Mouse (Mus musculus) hindbrain, embryonic 14.5 days (tissue): Measurements from ENCODE around the gene Ttll9. TPM values are rescaled to one million over a fixed set of nuclear protein-coding genes. Genes with fewer than 3 reads are reported as not detected.

ENCODE experiments used
- ATAC-seq: fragments of 200-750 bp; cut with Nextera tagmentation; 2 replicates; pipeline ENCODE4 v1.8.0; 2017; ENCODE audit warnings: moderate number of reproducible peaks, mild to moderate bottlenecking, moderate TSS enrichment, moderate library complexity; ENCODE audit not compliant: low FRiP score
- DNase-seq: peaks from one replicate; pipeline ENCODE4 v3.0.0-alpha.2; 2015; ENCODE audit warnings: low spot score
- H3K27ac ChIP-seq: fragments of 300-500 bp; sonication (generic); 2 replicates; pipeline ENCODE4 v1.5.1; 2014; ENCODE audit warnings: mild to moderate bottlenecking, moderate library complexity
- H3K27me3 ChIP-seq: fragments of 300-500 bp; sonication (generic); 2 replicates; pipeline ENCODE4 v1.6.1; 2014; ENCODE audit warnings: mild to moderate bottlenecking, low read length, mixed read lengths; ENCODE audit not compliant: control insufficient read depth, insufficient read depth
- H3K36me3 ChIP-seq: fragments of 300-500 bp; sonication (generic); replicated peaks from 2 replicates; pipeline ENCODE4 v1.6.1; 2014; ENCODE audit not compliant: control insufficient read depth, insufficient read depth
- H3K4me1 ChIP-seq: fragments of 300-500 bp; sonication (generic); replicated peaks from 2 replicates; pipeline ENCODE4 v1.6.1; 2014; ENCODE audit warnings: antibody characterized with exemption, low read length, mixed read lengths; ENCODE audit not compliant: control insufficient read depth, insufficient read depth
- H3K4me2 ChIP-seq: fragments of 300-500 bp; sonication (generic); replicated peaks from 2 replicates; pipeline ENCODE4 v1.6.1; 2014; ENCODE audit warnings: mild to moderate bottlenecking, moderate library complexity
- H3K4me3 ChIP-seq: fragments of 300-500 bp; sonication (generic); replicated peaks from 2 replicates; pipeline ENCODE4 v1.5.1; 2014; ENCODE audit warnings: mild to moderate bottlenecking, low read length
- H3K9ac ChIP-seq: fragments of 300-500 bp; sonication (generic); 2 replicates; pipeline ENCODE4 v1.6.1; 2014
- H3K9me3 ChIP-seq: fragments of 300-500 bp; sonication (generic); 2 replicates; pipeline ENCODE4 v1.6.1; 2016; ENCODE audit warnings: low read length; ENCODE audit not compliant: control insufficient read depth
- WGBS: fragments of 180-500 bp; shearing (Covaris S2); extraction: QIAGEN DNeasy Blood & Tissue Kit; methylation state at CpG from one replicate; pipeline ENCODE4 v1.1.7; 2014; 5-methylcytosine and 5-hydroxymethylcytosine counted together
- polyA plus RNA-seq: library from polyadenylated mRNA; unstranded; fragments of >200 nt; fragmentation: Nextera tagmentation; extraction: Ambion mirVana; gene quantifications from 2 replicates; pipeline ENCODE4 v1.2.1, GENCODE M21; 2014

The Ttll9 gene
- polyA plus RNA-seq, 1 experiment from 2014 or later = 8.0 TPM

- Histone ChIP-seq H3K4me1 (peaks cover 46% of the 10 kb centered on the region), H3K4me3 (peak overlapping the region; percentile 67), H3K4me2 (peak overlapping the region; percentile 87), H3K36me3 (no peaks in the 10 kb centered on the region), H3K27me3 (no peaks in the 10 kb centered on the region), H3K9ac (peak overlapping the region; percentile 70), H3K27ac (no peak overlapping the region), H3K9me3 (no peaks in the 10 kb centered on the region)
- WGBS = 13% methylated on average over 4 of the region's 4 CpGs
- no peak for ATAC-seq
- DNase-seq = no peak
These were observed 70.7 kb downstream of the Ttll9 start for GRCm38 (mm10) chr2:153032973-153033372.

GRCm38 (mm10) chr2:153033545-153034230 lies 71.4 kb downstream of the Ttll9 start:
- H3K4me1 ChIP-seq = peaks cover 50% of the 10 kb centered on the region
- H3K4me3 ChIP-seq = peak overlapping the region; percentile 67
- no peak overlapping the region for H3K27ac ChIP-seq
- DNase-seq (no peak), ATAC-seq (no peak)
- no peaks in the 10 kb centered on the region for H3K27me3 ChIP-seq
- H3K9ac ChIP-seq = peak overlapping the region; percentile 70
- WGBS = 63% methylated on average over 5 of the region's 5 CpGs
- no peaks in the 10 kb centered on the region for H3K9me3 ChIP-seq
- H3K4me2 ChIP-seq = peak overlapping the region; percentile 87
- no peaks in the 10 kb centered on the region for H3K36me3 ChIP-seq

GRCm38 (mm10) chr2:153036690-153037089 lies 74.4 kb downstream of the Ttll9 start:
- H3K4me3 ChIP-seq = no peak overlapping the region
- H3K4me2 ChIP-seq = no peak overlapping the region
- no peaks in the 10 kb centered on the region for H3K36me3 ChIP-seq
- ATAC-seq = no peak
- H3K9me3 ChIP-seq = no peaks in the 10 kb centered on the region
- no peak for DNase-seq
- H3K4me1 ChIP-seq = peaks cover 41% of the 10 kb centered on the region
- H3K27ac ChIP-seq = no peak overlapping the region
- WGBS = 33% methylated on average over 2 of the region's 2 CpGs
- no peaks in the 10 kb centered on the region for H3K27me3 ChIP-seq
- no peak overlapping the region for H3K9ac ChIP-seq

GRCm38 (mm10) chr2:153043886-153044285 lies 81.6 kb downstream of the Ttll9 start:
- Histone ChIP-seq H3K27me3 (no peaks in the 10 kb centered on the region), H3K4me2 (no peak overlapping the region), H3K27ac (no peak overlapping the region), H3K4me3 (no peak overlapping the region), H3K4me1 (peaks cover 4% of the 10 kb centered on the region; the same call in 1 of the 2 replicates), H3K9me3 (no peaks in the 10 kb centered on the region), H3K36me3 (no peaks in the 10 kb centered on the region), H3K9ac (no peak overlapping the region)
- DNase-seq = no peak
- no peak for ATAC-seq
- 51% methylated on average over 3 of the region's 3 CpGs for WGBS

- H3K36me3 ChIP-seq = no peaks in the 10 kb centered on the region
- WGBS = 25% methylated on average over 8 of the region's 8 CpGs
- DNase-seq (peak; percentile 57), ATAC-seq (peak; percentile 37; the same call in 1 of the 2 replicates)
- H3K4me2 ChIP-seq = no peak overlapping the region
- H3K27ac ChIP-seq = peak overlapping the region; percentile 55
- H3K9ac ChIP-seq = no peak overlapping the region
- H3K4me3 ChIP-seq = no peak overlapping the region
- no peaks in the 10 kb centered on the region for H3K27me3 ChIP-seq
- H3K9me3 ChIP-seq = no peaks in the 10 kb centered on the region
- peaks cover 15% of the 10 kb centered on the region for H3K4me1 ChIP-seq
These were observed 83.6 kb downstream of the Ttll9 start for GRCm38 (mm10) chr2:153045884-153046299.

- ATAC-seq (no peak), DNase-seq (peak; percentile 64)
- no peak overlapping the region for H3K9ac ChIP-seq
- H3K4me1 ChIP-seq = peaks cover 15% of the 10 kb centered on the region
- no peaks in the 10 kb centered on the region for H3K36me3 ChIP-seq
- H3K27ac ChIP-seq = peak overlapping the region; percentile 82; the same call in 1 of the 2 replicates
- no peak overlapping the region for H3K4me2 ChIP-seq
- peaks cover 11% of the 10 kb centered on the region for H3K27me3 ChIP-seq
- WGBS = 43% methylated on average over 17 of the region's 17 CpGs
- H3K4me3 ChIP-seq = no peak overlapping the region
- no peaks in the 10 kb centered on the region for H3K9me3 ChIP-seq
These were observed 85.7 kb downstream of the Ttll9 start for GRCm38 (mm10) chr2:153047828-153048465.

GRCm38 (mm10) chr2:153049288-153049996 lies 87.2 kb downstream of the Ttll9 start:
- DNase-seq (peak; percentile 63), ATAC-seq (peak; percentile 64; the same call in 1 of the 2 replicates)
- Histone ChIP-seq H3K27ac (peak overlapping the region; percentile 82), H3K27me3 (peaks cover 12% of the 10 kb centered on the region), H3K36me3 (peaks cover 6% of the 10 kb centered on the region), H3K9ac (peak overlapping the region; percentile 49; the same call in 1 of the 2 replicates), H3K4me1 (peaks cover 15% of the 10 kb centered on the region), H3K9me3 (no peaks in the 10 kb centered on the region), H3K4me2 (no peak overlapping the region), H3K4me3 (no peak overlapping the region)
- 27% methylated on average over 9 of the region's 9 CpGs for WGBS

- H3K36me3 ChIP-seq = peaks cover 12% of the 10 kb centered on the region
- DNase-seq (no peak), ATAC-seq (no peak)
- H3K4me1 ChIP-seq = peaks cover 15% of the 10 kb centered on the region
- no peak overlapping the region for H3K4me2 ChIP-seq
- no peaks in the 10 kb centered on the region for H3K9me3 ChIP-seq
- H3K27me3 ChIP-seq = peaks cover 12% of the 10 kb centered on the region
- no peak overlapping the region for H3K4me3 ChIP-seq
- 76% methylated on average over 4 of the region's 4 CpGs for WGBS
- H3K27ac ChIP-seq = peak overlapping the region; percentile 82
- no peak overlapping the region for H3K9ac ChIP-seq
These were observed 87.7 kb downstream of the Ttll9 start for GRCm38 (mm10) chr2:153049997-153050358.

GRCm38 (mm10) chr2:153051095-153051494 lies 88.8 kb downstream of the Ttll9 start:
- H3K9ac ChIP-seq = no peak overlapping the region
- ATAC-seq (no peak), DNase-seq (no peak)
- peaks cover 23% of the 10 kb centered on the region for H3K36me3 ChIP-seq
- H3K9me3 ChIP-seq = no peaks in the 10 kb centered on the region
- H3K4me1 ChIP-seq = peaks cover 15% of the 10 kb centered on the region
- peaks cover 12% of the 10 kb centered on the region for H3K27me3 ChIP-seq
- no peak overlapping the region for H3K4me2 ChIP-seq
- no peak overlapping the region for H3K27ac ChIP-seq
- H3K4me3 ChIP-seq = no peak overlapping the region
- 90% methylated on average over 6 of the region's 6 CpGs for whole genome bisulfite sequencing
